Mouse (Mus musculus) liver, embryonic 16.5 days (tissue): ENCODE measurements around the gene Wdr6. TPM values are rescaled to one million over a fixed set of nuclear protein-coding genes. Genes with fewer than 3 reads are reported as not detected.
A peak's percentile ranks its signal among the peaks of the same experiment; 100 is the strongest.

Experiments
- ATAC-seq: fragments of 200-750 bp; cut with Nextera tagmentation; 2 replicates; pipeline ENCODE4 v1.8.0; 2017; ENCODE audit warnings: low read depth, mild to moderate bottlenecking, moderate number of reproducible peaks, moderate library complexity
- H3K27ac ChIP-seq: fragments of 300-500 bp; sonication (generic); 2 replicates; pipeline ENCODE4 v1.5.1; 2014; ENCODE audit warnings: mild to moderate bottlenecking, low read length
- H3K27me3 ChIP-seq: fragments of 300-500 bp; sonication (generic); 2 replicates; pipeline ENCODE4 v1.6.1; 2014; ENCODE audit warnings: low read depth, low read length, mixed read lengths; ENCODE audit not compliant: control insufficient read depth, insufficient read depth
- H3K36me3 ChIP-seq: fragments of 300-500 bp; sonication (generic); 2 replicates; pipeline ENCODE4 v1.6.1; 2014; ENCODE audit warnings: mild to moderate bottlenecking; ENCODE audit not compliant: control insufficient read depth, insufficient read depth
- H3K4me1 ChIP-seq: fragments of 300-500 bp; sonication (generic); 2 replicates; pipeline ENCODE4 v1.6.1; 2014; ENCODE audit warnings: low read depth, low read length, mixed read lengths; ENCODE audit not compliant: control insufficient read depth
- H3K4me2 ChIP-seq: fragments of 300-500 bp; sonication (generic); 2 replicates; pipeline ENCODE4 v1.6.1; 2014; ENCODE audit warnings: low read depth, low read length, mixed read lengths
- H3K4me3 ChIP-seq: fragments of 300-500 bp; sonication (generic); 2 replicates; pipeline ENCODE4 v1.5.1; 2014; ENCODE audit warnings: low read depth, mild to moderate bottlenecking, low read length
- H3K9ac ChIP-seq: fragments of 300-500 bp; sonication (generic); 2 replicates; pipeline ENCODE4 v1.6.1; 2014; ENCODE audit warnings: low read depth, low read length
- H3K9me3 ChIP-seq: fragments of 300-500 bp; sonication (generic); replicated peaks from 2 replicates; pipeline ENCODE4 v1.6.1; 2016; ENCODE audit warnings: low read length; ENCODE audit not compliant: control insufficient read depth
- WGBS: fragments of 180-500 bp; shearing (Covaris S2); extraction: QIAGEN DNeasy Blood & Tissue Kit; methylation state at CpG from one replicate; pipeline ENCODE4 v1.1.7; 2014; ENCODE audit not compliant: insufficient replicate concordance; 5-methylcytosine and 5-hydroxymethylcytosine counted together
- polyA plus RNA-seq: library from polyadenylated mRNA; unstranded; fragments of >200 nt; fragmentation: Nextera tagmentation; extraction: Ambion mirVana; gene quantifications from 2 replicates; pipeline ENCODE4 v1.2.1, GENCODE M21; 2015

Wdr6 gene
- polyA plus RNA-seq, 1 experiment from 2014 or later: 12.2 TPM

DNA sequence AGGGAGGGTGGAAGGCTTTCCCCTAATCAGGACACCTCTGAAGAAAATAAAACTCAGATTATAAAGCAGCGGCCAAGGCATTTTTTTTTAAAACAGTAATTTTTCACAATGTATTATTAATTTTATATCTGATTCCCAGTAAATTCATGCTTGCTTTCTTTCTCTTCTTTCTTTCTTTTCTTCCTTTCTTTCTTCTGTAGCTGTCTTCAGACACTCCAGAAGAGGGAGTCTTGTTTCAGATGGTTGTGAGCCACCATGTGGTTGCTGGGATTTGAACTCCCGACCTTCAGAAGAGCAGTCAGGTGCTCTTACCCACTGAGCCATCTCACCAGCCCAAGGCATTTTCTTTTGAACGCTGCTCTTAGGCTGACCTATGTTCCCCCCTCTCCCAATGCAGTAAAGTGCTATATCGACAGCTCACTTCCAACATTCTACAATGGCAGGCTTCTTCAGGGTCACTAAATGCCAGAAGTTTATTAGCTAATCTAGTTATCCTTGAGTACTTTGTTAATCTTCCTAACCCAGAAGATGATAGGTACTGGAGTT, 20.6 kb upstream of the Wdr6 start:
- 67% methylated on average over 4 of the region's 4 CpGs for WGBS
- no peaks in the 10 kb centered on the region for H3K36me3 ChIP-seq
- no peak overlapping the region for H3K4me3 ChIP-seq
- H3K4me1 ChIP-seq: peaks cover 15% of the 10 kb centered on the region
- H3K4me2 ChIP-seq: no peak overlapping the region
- H3K9me3 ChIP-seq: no peaks in the 10 kb centered on the region
- H3K9ac ChIP-seq: no peak overlapping the region
- no peak overlapping the region for H3K27ac ChIP-seq
- peaks cover 13% of the 10 kb centered on the region for H3K27me3 ChIP-seq
- ATAC-seq: no peak

DNA sequence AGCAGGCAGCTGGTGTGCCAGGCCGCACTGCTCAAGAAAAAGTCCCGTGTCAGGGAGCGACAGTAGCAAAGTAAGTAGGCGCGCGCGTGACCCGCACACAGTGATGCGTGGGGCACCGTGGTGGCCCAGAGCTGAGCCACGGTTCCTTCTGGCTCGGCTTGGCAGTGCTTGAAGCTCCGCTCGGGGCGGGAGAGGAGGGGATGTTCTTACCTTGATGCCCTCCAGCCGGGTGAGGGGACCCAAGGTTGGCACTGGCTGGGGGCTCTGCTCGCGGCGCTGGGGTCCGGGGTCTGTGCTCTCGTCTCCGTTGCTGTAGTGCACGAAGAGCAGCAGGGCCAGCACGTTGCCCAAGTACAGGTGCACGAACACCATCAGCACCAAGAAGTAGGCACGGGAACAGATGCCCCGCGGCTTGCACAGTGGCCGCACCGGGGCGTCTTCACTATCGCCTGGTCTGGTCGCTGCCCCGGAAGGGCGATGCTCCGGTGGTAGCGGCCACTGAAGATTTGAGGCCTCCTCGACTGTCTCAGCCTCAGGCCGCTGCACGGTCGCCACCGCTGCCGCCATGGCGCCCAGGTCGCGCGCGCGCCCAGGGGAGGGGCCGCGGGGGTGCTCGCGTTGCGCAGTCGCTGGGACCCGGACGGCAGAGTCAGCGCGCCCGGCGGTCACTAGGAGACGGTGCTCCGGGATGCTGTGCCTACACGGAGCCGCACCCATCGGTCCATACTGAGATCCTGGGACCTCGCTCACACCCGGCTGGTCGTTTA, 18.6 kb upstream of the Wdr6 start, which contains the start of gene P4htm:
Gene P4htm (minus strand): TSS at position 670 of the 767 bp plus-strand sequence.
- Histone ChIP-seq H3K9me3 (no peaks in the 10 kb centered on the region), H3K27ac (no peak within 1 kb of the TSS), H3K9ac (peak within 1 kb of the TSS; percentile 35), H3K4me2 (peak within 1 kb of the TSS; percentile 84), H3K4me3 (peak within 1 kb of the TSS; percentile 66), H3K27me3 (peaks cover 13% of the 10 kb centered on the region), H3K36me3 (no peaks in the 10 kb centered on the region), H3K4me1 (peaks cover 15% of the 10 kb centered on the region)
- WGBS: 6% methylated on average over 67 of the region's 69 CpGs
- ATAC-seq: peak; percentile 59; the same call in 1 of the 2 replicates

DNA sequence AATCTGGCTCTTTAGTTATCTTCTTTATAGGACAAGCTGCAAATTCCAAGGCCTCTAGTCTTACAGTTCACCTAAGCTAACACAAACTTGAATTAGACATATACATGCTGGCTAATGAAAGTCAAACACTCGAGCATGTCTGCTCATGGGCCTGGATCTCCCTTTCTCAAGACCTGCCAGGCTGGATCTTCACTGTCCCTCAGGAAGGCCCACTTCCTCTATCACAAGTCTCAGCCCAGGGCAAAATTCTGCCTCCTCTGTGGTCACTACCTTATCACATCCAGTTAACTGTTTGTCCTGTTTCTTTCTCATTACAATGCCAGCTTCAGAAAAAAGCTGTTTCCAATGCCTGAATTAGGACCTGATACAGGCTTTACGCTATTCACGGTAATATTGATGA, 15.8 kb upstream of the Wdr6 start:
- Histone ChIP-seq H3K4me2 (no peak overlapping the region), H3K27ac (no peak overlapping the region), H3K9me3 (no peaks in the 10 kb centered on the region), H3K27me3 (peaks cover 13% of the 10 kb centered on the region), H3K36me3 (no peaks in the 10 kb centered on the region), H3K4me1 (peaks cover 15% of the 10 kb centered on the region), H3K4me3 (no peak overlapping the region), H3K9ac (no peak overlapping the region)
- ATAC-seq: no peak
- 36% methylated on average over 3 of the region's 3 CpGs for WGBS

DNA sequence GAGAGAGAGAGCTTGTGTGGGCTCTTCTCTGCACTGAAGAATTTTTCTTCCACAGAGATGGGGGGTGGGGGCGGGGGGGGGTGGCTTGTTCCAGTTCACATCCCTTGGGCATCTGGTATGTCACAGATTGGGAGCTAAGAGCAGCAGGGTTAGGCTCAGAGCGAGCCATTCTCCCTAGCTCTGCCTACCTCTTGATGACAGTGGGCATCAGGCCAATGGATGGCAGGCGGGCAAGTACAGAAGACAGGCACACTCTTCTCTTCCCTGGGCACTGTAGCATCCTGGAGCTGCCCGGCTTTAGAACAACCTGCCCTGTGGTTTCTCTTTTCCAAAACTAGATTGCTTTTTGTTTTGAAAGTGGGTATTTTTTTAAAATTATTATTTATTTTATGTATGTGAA, 12.9 kb upstream of the Wdr6 start:
- Histone ChIP-seq H3K9ac (no peak overlapping the region), H3K9me3 (no peaks in the 10 kb centered on the region), H3K4me3 (no peak overlapping the region), H3K36me3 (no peaks in the 10 kb centered on the region), H3K27ac (no peak overlapping the region), H3K27me3 (no peaks in the 10 kb centered on the region; the same call in 1 of the 2 replicates), H3K4me1 (peaks cover 5% of the 10 kb centered on the region), H3K4me2 (no peak overlapping the region)
- ATAC-seq: no peak
- WGBS: 75% methylated on average over 4 of the region's 4 CpGs

DNA sequence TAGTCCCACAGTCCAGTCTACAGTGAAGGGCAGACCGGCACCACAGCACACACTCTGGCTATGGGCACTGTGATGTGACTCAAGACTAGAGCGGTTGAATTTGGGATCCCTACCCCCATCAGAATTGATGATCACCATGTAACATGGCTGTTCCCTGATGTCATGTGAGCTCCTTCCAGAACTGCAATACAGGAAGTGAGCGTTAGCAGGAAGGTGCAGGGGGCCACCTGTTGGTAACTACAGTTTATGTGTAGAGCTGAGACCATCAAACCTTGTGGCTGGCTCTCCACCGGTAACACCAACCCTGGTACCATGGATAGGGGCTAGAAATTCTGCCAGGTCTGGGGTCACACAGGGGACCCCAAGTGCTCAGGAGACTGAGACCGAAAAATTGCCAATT, 10.7 kb upstream of the Wdr6 start:
- Histone ChIP-seq H3K36me3 (no peaks in the 10 kb centered on the region), H3K4me1 (peaks cover 3% of the 10 kb centered on the region), H3K27ac (no peak overlapping the region), H3K27me3 (no peaks in the 10 kb centered on the region), H3K4me3 (no peak overlapping the region), H3K9ac (no peak overlapping the region), H3K4me2 (no peak overlapping the region), H3K9me3 (no peaks in the 10 kb centered on the region)
- 60% methylated on average over 5 of the region's 5 CpGs for WGBS
- no peak for ATAC-seq

DNA sequence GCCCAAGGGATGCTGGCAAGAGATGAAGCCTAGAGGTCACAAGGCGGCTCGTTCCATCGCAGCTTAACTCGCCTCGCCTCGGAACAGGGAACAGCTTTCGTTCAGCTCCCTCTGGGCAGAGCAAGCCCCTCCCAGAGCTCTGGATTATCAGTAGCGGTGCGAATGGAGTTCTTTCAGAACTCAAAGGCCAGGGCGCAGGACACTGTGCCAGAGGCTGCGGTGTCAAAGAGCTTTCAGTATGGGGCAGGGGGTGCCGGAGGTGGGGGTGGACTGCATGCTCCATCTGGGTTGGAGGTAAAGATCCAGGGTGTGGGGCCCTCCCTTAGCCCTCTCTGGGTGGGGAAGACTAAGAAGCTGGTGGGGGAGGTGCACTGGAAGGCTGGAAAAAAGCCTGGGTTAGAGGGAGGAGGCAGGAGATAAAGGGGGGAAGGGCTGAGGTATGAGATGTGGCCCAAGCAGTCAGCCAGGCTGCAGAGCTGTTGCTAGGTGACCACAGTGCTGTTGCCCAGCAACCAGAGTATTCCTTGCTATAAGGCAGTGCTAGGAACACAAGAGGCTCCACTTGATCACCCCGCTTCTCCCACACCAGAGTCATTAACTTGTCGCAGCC, 9.1 kb upstream of the Wdr6 start:
- Histone ChIP-seq H3K9me3 (no peaks in the 10 kb centered on the region), H3K27ac (no peak overlapping the region), H3K27me3 (no peaks in the 10 kb centered on the region), H3K36me3 (no peaks in the 10 kb centered on the region), H3K9ac (no peak overlapping the region), H3K4me3 (no peak overlapping the region), H3K4me2 (no peak overlapping the region), H3K4me1 (peaks cover 3% of the 10 kb centered on the region)
- ATAC-seq: no peak
- WGBS: 42% methylated on average over 14 of the region's 14 CpGs

DNA sequence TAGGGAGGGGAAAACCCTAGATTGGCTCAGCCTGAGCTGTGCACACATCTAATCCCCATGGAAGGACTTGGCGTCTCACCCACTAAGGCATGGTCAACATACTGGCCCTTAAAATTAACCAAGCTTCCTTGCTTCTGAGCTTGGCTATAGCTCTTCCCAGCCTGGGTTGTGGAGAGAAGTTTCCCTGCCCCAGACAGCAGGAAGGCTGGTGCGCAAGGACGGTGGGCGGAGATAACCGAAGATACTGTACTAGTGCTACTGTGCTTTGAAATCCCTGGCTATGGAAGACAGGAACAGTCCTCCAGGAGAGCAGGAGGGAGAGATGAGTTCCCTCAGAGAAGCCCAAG, 778 bp upstream of the Wdr6 start:
- Histone ChIP-seq H3K4me3 (peak overlapping the region; percentile 78), H3K36me3 (no peaks in the 10 kb centered on the region), H3K4me2 (peak overlapping the region; percentile 96), H3K27ac (no peak overlapping the region), H3K9me3 (no peaks in the 10 kb centered on the region), H3K9ac (peak overlapping the region; percentile 78; the same call in 1 of the 2 replicates), H3K27me3 (no peaks in the 10 kb centered on the region), H3K4me1 (peaks cover 17% of the 10 kb centered on the region)
- ATAC-seq: no peak
- 63% methylated on average over 5 of the region's 5 CpGs for WGBS

DNA sequence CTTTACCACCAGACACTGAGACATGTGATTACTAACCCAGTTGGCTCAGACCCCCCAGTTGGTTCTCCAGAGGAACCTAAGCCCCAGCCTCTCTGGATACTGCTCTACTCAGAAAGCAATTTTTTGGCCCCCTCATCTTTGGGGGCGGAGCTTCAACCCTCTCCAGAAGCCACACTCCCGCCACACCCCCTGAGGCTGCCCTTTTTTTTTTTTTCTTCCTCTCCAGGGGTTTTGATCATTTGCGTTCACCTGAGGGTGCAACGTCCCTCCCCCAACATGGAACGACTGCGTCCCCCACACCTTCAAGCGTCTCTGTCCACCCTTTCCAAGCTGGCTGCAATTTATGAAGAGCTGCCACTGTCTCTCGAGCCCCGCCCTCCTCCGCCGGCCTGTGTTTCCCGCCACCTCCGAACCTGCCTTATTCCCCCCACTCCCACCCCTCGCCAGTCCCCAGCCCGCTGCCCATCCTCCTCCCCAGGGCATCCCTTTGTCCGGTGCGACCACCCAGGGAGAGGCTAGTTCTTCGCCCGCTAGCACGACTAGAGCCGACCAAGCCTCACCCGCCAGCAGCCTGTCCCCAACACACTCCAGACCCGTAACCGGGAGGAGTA, 500 bp downstream of the Wdr6 start:
- H3K27me3 ChIP-seq: no peaks in the 10 kb centered on the region
- H3K4me3 ChIP-seq: peak overlapping the region; percentile 78
- H3K9me3 ChIP-seq: no peaks in the 10 kb centered on the region
- ATAC-seq: 0 out of 2 replicates have a peak, but pooled peaks have one; percentile 5
- peak overlapping the region; percentile 78 for H3K9ac ChIP-seq
- peak overlapping the region; percentile 96 for H3K4me2 ChIP-seq
- WGBS: under 1% methylated on average over 24 of the region's 24 CpGs
- H3K4me1 ChIP-seq: peaks cover 17% of the 10 kb centered on the region
- H3K36me3 ChIP-seq: 0 out of 2 replicates have a peak, but pooled peaks cover 2% of the 10 kb centered on the region
- H3K27ac ChIP-seq: peak overlapping the region; percentile 67
